Mouse (Mus musculus): ENCODE results near the gene Olfr618.
"Not testable (repeated sequence)": the region's sequence is repeated elsewhere in the genome, so short reads cannot be mapped to it uniquely, and the experiment has no call there.

Gene Olfr618

DNA sequence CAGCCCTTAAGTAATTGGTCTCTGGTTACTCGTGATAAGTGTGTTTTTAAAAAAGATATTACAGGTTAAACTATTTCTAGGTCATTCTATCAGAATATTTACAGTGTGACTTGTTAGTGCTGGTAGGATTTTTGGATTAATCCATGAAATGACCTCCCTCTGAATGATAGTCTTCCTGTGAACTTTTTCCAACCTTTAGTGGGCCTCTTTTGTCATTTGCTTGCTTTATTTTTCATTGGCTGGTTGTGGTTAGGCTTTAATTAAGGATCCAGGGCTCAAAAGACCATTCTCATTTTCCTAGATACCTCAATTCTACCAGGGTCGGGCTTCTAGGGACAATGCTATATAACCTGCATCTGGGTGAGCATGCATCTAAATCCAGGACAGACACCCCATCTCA, at the start of gene Olfr618:
Gene Olfr618 (plus strand): TSS at position 301 of the 400 bp plus-strand sequence.
- DNase-seq (ENCODE audit: low read depth, low spot score), result no peak

DNA sequence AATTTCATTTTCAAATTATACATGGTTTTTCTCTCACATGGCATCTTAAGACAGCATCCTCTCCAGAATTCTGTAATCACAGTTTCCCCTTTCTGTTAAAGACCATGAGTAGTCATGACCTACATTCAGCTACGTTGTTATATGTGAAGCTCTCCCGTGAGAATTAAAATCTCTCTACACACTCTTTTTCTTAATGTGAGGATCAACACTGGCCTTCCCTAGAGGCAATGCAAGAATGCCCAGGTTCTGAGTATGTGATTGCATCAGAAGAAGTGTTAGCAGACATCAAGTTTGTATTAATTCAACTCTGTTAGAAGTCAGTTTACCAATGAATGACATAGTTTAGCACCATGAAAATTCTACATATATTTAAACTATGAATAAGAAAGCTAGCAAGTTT, 47.3 kb upstream of the Olfr618 start, which contains the start of gene Olfr612:
Gene Olfr612 (minus strand): TSS at position 101 of the 400 bp plus-strand sequence.
- not testable (repeated sequence) for DNase-seq (ENCODE audit: low read depth, low spot score)

DNA sequence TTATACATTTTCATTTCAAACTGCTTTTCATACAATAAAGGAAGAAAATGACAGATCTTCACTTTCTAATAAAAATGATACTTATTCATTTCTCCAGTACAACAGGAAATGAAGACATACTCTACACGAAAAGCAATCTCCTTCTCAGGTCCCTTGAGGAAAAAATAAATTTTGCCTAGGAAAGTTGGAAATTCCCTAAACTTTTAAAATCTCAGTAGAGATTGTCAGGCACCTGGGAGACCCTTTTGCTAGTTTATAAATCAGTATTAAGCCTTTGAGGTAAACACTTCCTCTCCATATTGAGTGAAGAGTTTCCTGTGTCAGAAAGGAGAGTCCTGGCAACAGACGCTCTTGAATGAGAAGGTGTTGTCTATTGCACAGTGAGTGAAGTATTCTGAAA, 42.1 kb upstream of the Olfr618 start, which contains the start of gene Olfr613:
Gene Olfr613 (plus strand): TSS at position 301 of the 400 bp plus-strand sequence.
- no peak for DNase-seq (ENCODE audit: low read depth, low spot score)

DNA sequence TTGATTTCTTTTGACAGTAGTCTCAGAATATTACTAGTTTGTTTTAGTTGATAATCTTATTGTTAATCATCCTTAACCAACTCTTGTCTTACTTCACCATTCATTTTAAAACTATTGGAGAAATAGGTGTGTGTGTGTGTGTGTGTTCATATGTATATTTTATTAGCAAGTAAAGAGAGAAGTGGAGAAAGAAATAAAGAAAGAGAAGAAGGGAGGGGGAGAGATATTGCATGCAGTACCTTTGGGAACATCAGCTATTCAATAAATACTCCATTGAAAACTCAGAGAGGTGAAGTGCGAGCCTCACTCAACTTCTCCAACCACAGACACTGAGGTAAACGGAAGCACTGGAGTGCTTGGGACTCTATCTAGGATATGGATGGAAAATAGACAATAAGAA, 34.1 kb upstream of the Olfr618 start, which contains the start of gene Olfr615:
Gene Olfr615 (plus strand): TSS at position 301 of the 400 bp plus-strand sequence.
- no peak for DNase-seq (ENCODE audit: low read depth, low spot score)

DNA sequence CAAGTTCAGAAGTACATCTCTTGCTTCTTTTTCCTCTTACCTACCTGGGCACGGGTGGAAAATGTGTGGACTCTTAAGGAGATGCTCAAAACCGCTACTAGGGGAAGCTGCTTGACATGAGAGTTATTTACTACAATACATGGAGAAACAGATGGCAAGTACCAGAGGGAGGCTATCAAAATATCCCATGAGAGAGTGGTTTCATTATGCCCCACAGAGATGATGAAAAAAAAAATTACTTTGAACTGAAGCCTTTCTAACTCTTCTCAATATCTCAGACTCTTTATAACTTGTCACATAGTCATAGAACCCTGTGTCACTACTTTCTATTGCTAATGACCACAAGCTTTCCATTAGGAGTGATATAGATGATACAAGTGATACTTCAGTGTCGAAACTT, 20.9 kb upstream of the Olfr618 start, which contains the start of gene Olfr616:
Gene Olfr616 (minus strand): TSS at position 101 of the 400 bp plus-strand sequence.
- DNase-seq (ENCODE audit: low read depth, low spot score), result no peak

DNA sequence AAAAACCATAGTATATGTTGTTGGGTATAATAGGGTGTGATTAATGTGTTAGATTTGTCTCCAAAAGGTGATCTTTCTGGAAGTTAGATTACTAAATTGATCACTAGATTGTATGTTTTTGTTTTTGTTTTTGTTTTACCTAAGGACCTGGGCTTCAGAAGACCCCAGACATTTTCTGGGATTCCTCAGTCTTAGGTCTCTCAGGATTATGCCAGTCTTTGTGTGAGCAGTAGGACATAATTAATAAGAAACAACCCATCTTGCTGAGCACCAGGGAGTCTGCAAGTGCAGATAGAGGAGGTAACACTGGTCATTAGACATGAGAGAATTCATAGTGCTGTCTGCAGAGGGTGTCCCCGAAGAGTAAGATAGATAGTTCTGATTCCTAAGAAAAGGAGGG, 17.1 kb upstream of the Olfr618 start, which contains the start of gene Olfr617:
Gene Olfr617 (plus strand): TSS at position 301 of the 400 bp plus-strand sequence.
- DNase-seq (ENCODE audit: low read depth, low spot score), result no peak

DNA sequence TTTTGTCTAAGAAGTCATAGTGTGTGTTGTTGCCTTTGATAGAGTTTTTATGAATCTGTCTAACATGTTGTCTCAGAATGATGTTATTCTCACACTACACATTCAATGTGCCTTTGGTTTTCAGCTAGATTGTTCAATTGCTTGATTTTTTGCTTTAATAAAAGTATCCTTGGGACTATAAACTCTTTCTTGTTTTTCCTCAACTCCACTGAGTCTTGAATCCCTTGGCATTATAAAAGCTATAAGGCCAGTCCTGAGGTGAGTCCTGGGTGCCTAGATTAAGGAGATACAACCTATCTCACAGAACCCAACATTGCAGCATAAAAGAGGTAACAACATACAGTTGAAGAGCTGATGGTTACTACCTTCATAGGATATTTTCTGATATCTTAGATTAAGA, 10.4 kb downstream of the Olfr618 start, which contains the start of gene Olfr619:
Gene Olfr619 (plus strand): TSS at position 301 of the 400 bp plus-strand sequence.
- no peak for DNase-seq (ENCODE audit: low read depth, low spot score)

DNA sequence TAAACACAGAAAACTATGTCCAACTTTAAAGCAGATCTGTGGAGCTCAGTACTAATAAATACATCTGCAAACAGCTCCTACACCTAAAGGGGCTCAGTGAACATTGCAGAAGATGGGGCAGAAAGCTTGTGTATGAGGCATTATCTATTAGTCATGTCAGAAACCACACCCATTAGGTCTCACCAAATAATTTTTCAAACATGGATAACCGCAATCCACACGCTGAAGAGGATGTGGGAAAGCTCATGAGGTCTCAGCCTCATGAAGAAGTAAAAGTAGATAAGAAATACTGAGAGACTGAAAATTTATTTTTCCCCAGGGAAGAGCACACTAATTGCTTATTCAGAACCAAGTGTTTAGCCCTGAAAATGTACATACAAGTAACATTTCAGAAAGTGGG, 17.5 kb downstream of the Olfr618 start:
- DNase-seq (ENCODE audit: low read depth, low spot score), result no peak

DNA sequence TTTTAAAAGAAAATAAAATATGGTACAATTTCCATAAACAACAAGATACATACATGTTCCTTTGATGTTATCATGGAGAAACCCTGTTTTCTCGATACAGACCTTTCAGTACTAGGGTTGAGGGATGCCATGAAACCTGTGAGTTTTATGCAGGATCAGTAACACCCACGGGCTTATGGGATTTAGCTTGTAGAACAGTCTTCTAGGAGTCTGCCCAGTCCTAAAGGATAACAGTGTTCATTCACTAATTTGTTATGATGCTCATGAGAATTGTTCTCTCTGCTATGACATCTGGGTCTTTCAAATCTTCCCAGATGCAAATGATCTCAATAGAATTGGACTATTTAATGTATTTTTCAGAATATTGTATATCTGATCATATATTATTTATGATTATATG, 22.5 kb downstream of the Olfr618 start, which contains the start of gene Olfr620:
Gene Olfr620 (minus strand): TSS at position 101 of the 400 bp plus-strand sequence.
- no peak for DNase-seq (ENCODE audit: low read depth, low spot score)

DNA sequence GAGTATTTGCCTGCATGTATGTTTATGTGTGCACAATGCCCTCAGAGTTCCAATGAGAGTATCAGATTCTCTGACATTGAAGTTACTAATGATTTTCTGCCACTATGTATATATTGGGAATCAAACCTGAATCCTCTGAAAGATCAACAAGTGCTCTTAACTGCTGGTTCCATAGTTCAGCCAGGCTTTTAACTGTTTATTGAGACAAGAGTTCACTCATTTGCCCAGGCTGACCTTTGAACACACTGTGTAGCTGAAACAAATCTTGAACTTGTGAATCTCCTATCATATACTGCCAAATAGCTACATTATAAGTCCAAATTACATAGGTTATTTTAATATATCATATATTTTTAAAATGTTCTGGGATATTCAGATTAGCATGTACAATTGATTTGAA, 46.9 kb downstream of the Olfr618 start:
- DNase-seq (ENCODE audit: low read depth, low spot score), result no peak

DNA sequence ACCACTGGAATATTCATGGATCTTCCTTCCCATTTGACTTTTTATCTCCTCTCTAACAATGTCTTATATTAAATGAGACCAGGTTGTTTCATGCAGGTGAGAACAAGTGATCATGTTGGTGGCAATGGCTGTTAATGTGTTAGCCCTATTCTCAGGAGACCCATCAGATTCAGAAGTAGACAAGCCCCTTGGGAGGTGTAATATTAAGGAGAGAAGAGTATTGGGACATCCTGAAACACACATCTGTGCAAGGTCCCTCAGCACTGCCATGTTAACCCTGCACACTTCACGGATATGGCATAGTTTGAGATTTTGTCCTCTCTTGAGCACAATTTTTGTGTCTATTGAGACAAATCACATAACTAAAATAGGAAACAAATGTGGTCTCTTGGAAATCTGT, 52.7 kb downstream of the Olfr618 start, which contains the start of gene Olfr622:
Gene Olfr622 (minus strand): TSS at position 101 of the 400 bp plus-strand sequence.
- DNase-seq (ENCODE audit: low read depth, low spot score), result no peak

DNA sequence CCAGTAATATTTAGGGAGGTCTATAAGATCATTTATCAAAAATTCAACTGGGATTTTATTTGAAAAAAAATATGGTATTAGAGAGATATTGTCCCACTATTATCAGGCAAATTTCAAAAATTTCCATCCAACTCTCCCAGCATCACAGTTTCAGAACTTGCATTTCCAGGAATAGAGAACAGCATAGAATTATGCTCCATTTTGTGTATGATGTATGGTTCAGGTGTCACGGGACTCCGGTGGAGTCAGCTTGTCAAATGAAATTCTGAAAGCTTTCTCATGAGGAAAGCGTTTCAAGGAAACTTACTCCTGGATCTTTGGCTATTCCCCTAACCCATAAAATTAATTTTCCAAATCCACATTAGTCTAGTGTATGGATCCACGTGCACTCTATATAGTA, 54.2 kb downstream of the Olfr618 start:
- DNase-seq (ENCODE audit: low read depth, low spot score), result no peak

All from R1 (cell line).